Mouse (Mus musculus) kidney, postnatal 36 days (tissue): ENCODE results near the gene Magea1.
A peak's percentile ranks its signal among the peaks of the same experiment; 100 is the strongest.
"Not testable (repeated sequence)": the region's sequence is repeated elsewhere in the genome, so short reads cannot be mapped to it uniquely, and the experiment has no call there.

Experiments used
- DNase-seq, 2 experiments: peaks; one replicate each; pipeline ENCODE4 v3.0.0; 2021 to 2022; ENCODE audit warnings: mixed read lengths in 2 of 2

Magea1 gene

GRCm38 (mm10) chrX:155089693-155090092, at the start of gene Magea1:
TSS of gene Magea1 (minus strand) at chrX:155089793.
- DNase-seq: not testable (repeated sequence)

- DNase-seq: not testable (repeated sequence)
Observed at GRCm38 (mm10) chrX:155128312-155128711, 38.7 kb upstream of the Magea1 start, which contains the start of gene Cldn34b2. TSS of gene Cldn34b2 (minus strand) at chrX:155128412.

GRCm38 (mm10) chrX:155098024-155098423, 8.4 kb upstream of the Magea1 start:
- peak; percentile 13 to 19 for DNase-seq

GRCm38 (mm10) chrX:155093566-155093965, 4.0 kb upstream of the Magea1 start, which contains the start of gene Magea2:
TSS of gene Magea2 (minus strand) at chrX:155093666.
- not testable (repeated sequence) for DNase-seq

DNA sequence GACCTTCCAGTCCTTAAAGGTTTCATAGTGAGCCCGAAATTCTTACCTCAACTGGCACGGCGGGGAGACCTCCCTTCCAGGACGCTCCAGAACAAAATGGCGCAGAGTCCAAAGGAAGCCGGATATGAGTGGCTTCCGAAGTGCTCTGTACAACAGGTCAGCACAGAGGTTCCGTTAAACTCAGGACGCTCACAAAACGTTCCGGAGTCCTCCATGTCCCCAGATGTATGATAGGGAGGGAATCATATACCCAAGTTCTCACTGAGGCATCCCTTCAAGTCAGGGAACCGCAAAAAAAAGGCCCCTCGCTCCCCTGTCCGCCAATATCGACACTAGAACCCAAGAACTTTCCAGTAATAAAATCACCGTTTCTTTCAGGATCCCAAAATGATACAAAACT, 26.5 kb downstream of the Magea1 start, which contains the start of gene Magea5:
TSS of gene Magea5 (minus strand) at position 101 of the 400 bp plus-strand sequence.
- not testable (repeated sequence) for DNase-seq
